Mouse (Mus musculus): Measurements from ENCODE around the gene Grik4. TPM values are rescaled to one million over a fixed set of nuclear protein-coding genes. Genes with fewer than 3 reads are reported as not detected.

The Grik4 gene
- polyA plus RNA-seq, 1 experiment, result 0.17 TPM

DNA sequence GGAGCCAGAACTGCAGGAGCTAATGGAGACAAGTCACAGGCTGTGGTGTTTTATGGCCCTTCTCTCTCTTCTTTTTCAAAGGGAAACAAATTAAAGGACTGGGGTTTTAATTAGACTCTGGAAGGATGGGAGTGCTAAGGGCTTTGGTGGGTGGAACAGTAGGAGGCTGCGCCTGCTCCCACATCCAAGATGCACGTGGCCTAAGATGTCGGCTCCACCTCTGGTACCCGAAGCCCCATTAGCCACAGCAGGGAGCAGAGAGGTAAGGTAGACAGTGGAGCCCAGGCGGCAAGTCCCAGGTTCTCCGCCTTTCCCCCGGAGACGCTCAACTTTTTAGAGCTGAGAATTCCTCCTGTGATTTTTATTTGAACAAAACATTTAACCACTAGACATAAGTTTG, 166.4 kb downstream of the Grik4 start:
- Histone ChIP-seq H3K27me3 (replicated peaks) (peaks cover 55% of the 10 kb centered on the region), H3K36me3 (replicated peaks; ENCODE audit: low read length) (no peaks in the 10 kb centered on the region), H3K9me3 (no peaks in the 10 kb centered on the region), H3K4me1 (no peaks in the 10 kb centered on the region), H3K4me3 (replicated peaks) (no peak overlapping the region)
- no peak for TF ChIP-seq FLI1 (IDR thresholded peaks at IDR 0.05; ENCODE audit: low read length)
- no peak for TF ChIP-seq GATA1 (IDR thresholded peaks at IDR 0.05; ENCODE audit: borderline replicate concordance, low read length)

DNA sequence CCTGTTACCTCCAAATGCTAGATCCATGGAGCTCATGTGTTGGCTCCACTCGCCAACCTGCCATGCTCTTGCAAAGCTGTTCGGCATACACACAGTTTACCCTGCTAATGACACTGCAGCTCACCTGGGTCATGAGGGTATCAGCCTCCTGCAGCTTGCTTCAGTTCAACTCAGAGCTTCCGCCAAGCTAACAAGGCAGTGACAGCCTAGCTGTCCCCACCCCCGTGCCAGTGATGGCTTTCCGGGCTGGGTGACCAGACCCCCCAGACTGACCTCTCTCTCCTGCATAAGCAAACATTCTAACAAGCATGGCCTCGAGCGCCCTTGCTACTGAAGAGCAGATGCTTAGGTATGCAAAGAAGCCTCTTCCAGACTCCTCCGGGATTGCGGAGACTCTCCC, 167.5 kb downstream of the Grik4 start:
- Histone ChIP-seq H3K27me3 (replicated peaks) (peaks cover 54% of the 10 kb centered on the region), H3K4me1 (no peaks in the 10 kb centered on the region), H3K36me3 (replicated peaks; ENCODE audit: low read length) (no peaks in the 10 kb centered on the region), H3K4me3 (replicated peaks) (no peak overlapping the region), H3K9me3 (no peaks in the 10 kb centered on the region)
- TF ChIP-seq GATA1 (IDR thresholded peaks at IDR 0.05; ENCODE audit: borderline replicate concordance, low read length), result no peak
- TF ChIP-seq FLI1 (IDR thresholded peaks at IDR 0.05; ENCODE audit: low read length), result no peak

DNA sequence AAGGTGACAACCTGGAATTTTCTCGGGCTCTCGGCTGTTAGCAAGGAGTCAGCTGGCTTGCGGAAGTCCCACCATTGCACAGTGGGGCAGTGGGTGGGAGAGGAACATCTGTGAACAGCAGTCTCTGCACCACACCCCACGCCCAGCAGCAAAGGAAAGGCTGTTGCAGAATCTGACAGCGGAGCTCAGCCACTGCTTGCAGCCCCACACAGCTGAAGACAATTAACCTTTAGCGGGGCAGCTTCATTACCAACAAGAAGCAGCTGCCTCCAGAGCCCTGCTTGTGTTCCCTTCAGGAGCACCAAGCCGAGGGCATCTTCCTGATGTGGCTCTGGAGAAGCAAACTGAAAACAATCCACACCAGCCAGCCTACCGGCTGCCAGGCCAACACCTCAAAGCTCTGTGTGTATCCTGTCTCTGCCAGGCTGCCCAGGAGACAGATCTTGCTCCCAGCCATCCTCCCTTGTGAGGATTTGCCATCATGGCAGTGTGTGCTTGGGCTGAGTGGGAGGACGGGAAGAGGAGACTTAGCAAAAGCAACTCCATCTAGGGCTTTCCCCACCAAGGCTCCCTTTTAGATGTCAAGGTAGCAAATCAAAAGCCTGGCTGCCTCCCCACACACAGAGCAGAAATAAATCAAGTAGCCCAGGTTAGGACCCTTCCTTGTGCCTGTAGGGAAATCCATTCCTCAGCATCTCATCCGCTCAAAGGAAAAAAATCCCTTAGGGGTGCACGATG, 179.3 kb downstream of the Grik4 start:
- H3K4me1 ChIP-seq, result no peaks in the 10 kb centered on the region
- TF ChIP-seq FLI1 (IDR thresholded peaks at IDR 0.05; ENCODE audit: low read length) (no peak), GATA1 (IDR thresholded peaks at IDR 0.05; ENCODE audit: borderline replicate concordance, low read length) (no peak)

DNA sequence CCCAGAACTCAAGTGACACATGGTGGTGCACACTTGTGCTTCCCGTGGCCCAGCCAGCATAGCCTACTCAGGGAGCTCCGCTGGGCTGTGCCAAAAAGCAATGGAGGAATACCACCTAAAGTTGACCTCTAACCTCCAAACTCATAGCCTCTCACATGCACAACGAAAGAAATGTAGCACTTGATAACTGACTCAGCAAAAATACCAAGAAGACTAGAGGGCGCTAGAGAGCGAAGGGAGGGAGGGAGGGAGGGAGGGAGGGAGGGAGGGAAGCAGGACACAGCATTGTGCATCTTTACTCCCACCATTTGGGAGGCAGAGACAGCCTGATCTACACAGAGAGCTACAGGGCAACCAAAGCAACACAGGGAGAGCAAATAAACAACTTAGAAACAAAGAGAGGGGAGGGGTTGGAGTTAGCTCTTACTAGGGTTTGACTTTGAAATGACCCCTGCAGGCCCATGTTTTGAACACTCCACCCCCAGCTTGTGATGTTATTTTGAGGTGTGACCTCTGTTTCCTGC, 185.5 kb downstream of the Grik4 start:
- H3K27me3 ChIP-seq (replicated peaks), result peaks cover 48% of the 10 kb centered on the region

More for the DNA sequence above, 179.3 kb downstream of the Grik4 start:
- H3K27me3 ChIP-seq (replicated peaks), result peaks cover 40% of the 10 kb centered on the region
- H3K36me3 ChIP-seq (replicated peaks; ENCODE audit: low read length), result no peaks in the 10 kb centered on the region
- no peak overlapping the region for H3K4me3 ChIP-seq (replicated peaks)
- H3K9me3 ChIP-seq, result no peaks in the 10 kb centered on the region

DNA sequence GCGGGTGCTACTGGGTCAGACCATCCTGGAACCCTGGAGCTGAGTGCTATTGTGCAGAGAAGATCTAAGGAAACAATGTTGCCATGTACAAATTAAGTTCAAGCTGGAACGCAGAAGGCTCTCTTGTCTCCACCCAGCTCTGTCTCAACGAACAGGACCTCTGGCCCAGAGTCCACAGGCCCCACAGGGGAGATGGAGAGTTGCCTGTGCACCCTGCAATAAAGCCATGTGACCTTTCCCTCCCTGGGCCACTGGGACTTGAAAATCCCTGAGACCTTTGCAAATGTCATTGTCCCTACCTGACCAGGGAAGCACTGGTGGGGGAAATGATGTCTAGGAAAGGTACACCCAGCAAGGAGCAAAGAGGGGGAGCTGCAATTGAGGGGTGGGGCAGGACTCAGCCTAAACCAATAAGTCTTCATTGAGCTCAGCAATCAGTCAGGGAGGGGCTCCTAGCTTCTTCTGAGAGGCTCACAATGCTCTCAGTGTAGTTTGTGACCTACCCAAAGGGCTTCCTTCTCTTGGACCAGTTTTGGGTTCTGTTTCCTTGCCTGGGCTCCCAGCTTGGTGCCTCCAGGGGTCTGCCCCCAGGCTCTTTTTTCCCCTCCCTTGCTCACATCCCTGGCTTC, 187.2 kb downstream of the Grik4 start:
- no peak overlapping the region for H3K4me3 ChIP-seq (replicated peaks)
- H3K4me1 ChIP-seq, result no peaks in the 10 kb centered on the region
- no peaks in the 10 kb centered on the region for H3K36me3 ChIP-seq (replicated peaks; ENCODE audit: low read length)
- TF ChIP-seq FLI1 (IDR thresholded peaks at IDR 0.05; ENCODE audit: low read length) (no peak), GATA1 (IDR thresholded peaks at IDR 0.05; ENCODE audit: borderline replicate concordance, low read length) (no peak)
- peaks cover 36% of the 10 kb centered on the region for H3K27me3 ChIP-seq (replicated peaks)
- H3K9me3 ChIP-seq, result no peaks in the 10 kb centered on the region

More for the DNA sequence above, 185.5 kb downstream of the Grik4 start:
- Histone ChIP-seq H3K9me3 (no peaks in the 10 kb centered on the region), H3K4me3 (replicated peaks) (no peak overlapping the region), H3K36me3 (replicated peaks; ENCODE audit: low read length) (no peaks in the 10 kb centered on the region), H3K4me1 (no peaks in the 10 kb centered on the region)
- TF ChIP-seq FLI1 (IDR thresholded peaks at IDR 0.05; ENCODE audit: low read length) (no peak), GATA1 (IDR thresholded peaks at IDR 0.05; ENCODE audit: borderline replicate concordance, low read length) (no peak)

DNA sequence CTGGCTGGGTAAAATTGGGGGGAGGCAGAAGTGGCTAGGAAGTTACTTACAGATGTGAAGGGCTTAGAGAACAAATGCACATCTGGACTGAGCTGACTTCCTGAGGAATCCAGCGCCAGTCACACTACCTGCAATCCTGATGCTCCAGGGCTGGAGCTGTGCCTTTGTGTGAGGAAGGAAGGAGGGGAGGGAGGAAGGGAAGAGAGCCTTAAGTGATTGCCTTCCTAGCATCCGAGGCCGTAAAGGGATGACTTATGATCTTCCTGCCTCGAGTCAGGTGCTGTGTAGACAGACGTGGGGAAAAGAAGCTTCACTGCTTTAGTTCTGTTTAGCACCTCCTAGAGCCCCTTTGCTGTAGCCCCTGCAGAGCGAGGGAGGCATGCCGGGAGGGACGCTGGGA, 189.6 kb downstream of the Grik4 start:
- Histone ChIP-seq H3K9me3 (no peaks in the 10 kb centered on the region), H3K4me1 (no peaks in the 10 kb centered on the region), H3K4me3 (replicated peaks) (no peak overlapping the region), H3K36me3 (replicated peaks; ENCODE audit: low read length) (no peaks in the 10 kb centered on the region), H3K27me3 (replicated peaks) (peaks cover 27% of the 10 kb centered on the region)
- TF ChIP-seq GATA1 (IDR thresholded peaks at IDR 0.05; ENCODE audit: borderline replicate concordance, low read length), result no peak
- no peak for TF ChIP-seq FLI1 (IDR thresholded peaks at IDR 0.05; ENCODE audit: low read length)

DNA sequence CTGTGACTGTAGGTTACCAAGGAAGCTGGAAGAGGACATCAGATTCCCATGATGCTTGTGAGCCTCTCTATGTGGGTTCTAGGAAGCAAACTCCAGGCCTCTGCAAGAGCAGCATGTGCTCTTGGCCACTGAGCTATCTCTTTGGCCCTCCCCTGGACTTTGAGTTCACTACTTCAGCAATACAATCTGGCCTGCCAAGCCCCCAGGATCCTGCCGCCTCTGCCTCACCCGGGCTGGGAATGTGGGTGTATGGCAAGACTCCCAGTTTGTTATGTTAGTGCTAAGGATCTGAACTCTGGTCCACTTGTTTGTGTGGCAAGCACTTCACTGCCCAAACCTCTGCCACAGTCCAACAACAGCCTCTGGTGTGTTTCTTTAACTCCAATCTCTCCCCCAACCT, 193.1 kb downstream of the Grik4 start:
- Histone ChIP-seq H3K4me1 (no peaks in the 10 kb centered on the region), H3K36me3 (replicated peaks; ENCODE audit: low read length) (no peaks in the 10 kb centered on the region), H3K9me3 (peaks cover 3% of the 10 kb centered on the region; the same call in 1 of the 2 replicates), H3K4me3 (replicated peaks) (no peak overlapping the region), H3K27me3 (replicated peaks) (peaks cover 19% of the 10 kb centered on the region)
- TF ChIP-seq GATA1 (IDR thresholded peaks at IDR 0.05; ENCODE audit: borderline replicate concordance, low read length) (no peak), FLI1 (IDR thresholded peaks at IDR 0.05; ENCODE audit: low read length) (no peak)

DNA sequence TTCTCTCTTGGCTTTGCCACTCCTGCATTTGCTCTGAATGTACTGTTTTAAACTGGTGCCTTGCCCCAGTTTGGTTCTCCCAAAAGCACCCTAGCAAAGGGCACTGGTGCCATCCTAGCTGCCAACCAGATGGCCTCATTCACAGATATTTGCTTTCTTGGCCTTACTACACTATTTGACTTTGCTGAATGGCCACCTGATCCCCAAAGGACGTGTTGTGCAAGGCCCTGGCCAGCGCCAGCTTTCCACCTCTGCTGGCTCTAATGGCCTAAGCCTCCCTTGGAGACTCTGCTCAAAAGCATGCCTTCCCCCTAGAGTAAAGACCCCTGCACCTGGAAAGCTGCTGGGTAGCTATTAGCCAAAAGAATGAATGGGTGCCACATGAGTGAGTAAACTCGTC, 194.1 kb downstream of the Grik4 start:
- H3K4me3 ChIP-seq (replicated peaks), result no peak overlapping the region
- TF ChIP-seq GATA1 (IDR thresholded peaks at IDR 0.05; ENCODE audit: borderline replicate concordance, low read length), result no peak
- no peak for TF ChIP-seq FLI1 (IDR thresholded peaks at IDR 0.05; ENCODE audit: low read length)
- peaks cover 3% of the 10 kb centered on the region; the same call in 1 of the 2 replicates for H3K9me3 ChIP-seq
- no peaks in the 10 kb centered on the region for H3K4me1 ChIP-seq
- H3K27me3 ChIP-seq (replicated peaks), result peaks cover 14% of the 10 kb centered on the region
- H3K36me3 ChIP-seq (replicated peaks; ENCODE audit: low read length), result no peaks in the 10 kb centered on the region

DNA sequence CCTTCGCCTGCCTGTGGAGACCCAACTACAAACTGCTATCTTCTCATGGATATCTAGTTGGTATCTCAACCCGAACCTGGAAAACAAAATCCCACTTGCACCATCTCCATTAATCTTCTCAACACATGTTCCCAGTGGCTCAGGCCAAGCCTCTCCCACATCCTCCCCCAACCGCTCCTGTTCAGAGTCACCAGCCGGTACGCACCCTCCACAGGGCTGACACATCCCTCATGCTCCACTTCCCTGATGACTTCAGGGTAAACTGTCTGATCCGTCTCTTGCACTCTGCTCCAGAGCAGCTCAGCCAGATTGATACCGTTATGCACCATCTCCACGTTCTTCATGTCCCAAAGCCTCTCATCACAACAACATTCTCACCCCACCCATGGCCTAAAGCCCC, 198.3 kb downstream of the Grik4 start:
- H3K27me3 ChIP-seq (replicated peaks), result peaks cover 4% of the 10 kb centered on the region
- peaks cover 3% of the 10 kb centered on the region; the same call in 1 of the 2 replicates for H3K9me3 ChIP-seq
- H3K4me1 ChIP-seq, result no peaks in the 10 kb centered on the region
- H3K4me3 ChIP-seq (replicated peaks), result no peak overlapping the region
- TF ChIP-seq GATA1 (IDR thresholded peaks at IDR 0.05; ENCODE audit: borderline replicate concordance, low read length) (no peak), FLI1 (IDR thresholded peaks at IDR 0.05; ENCODE audit: low read length) (no peak)
- H3K36me3 ChIP-seq (replicated peaks; ENCODE audit: low read length), result no peaks in the 10 kb centered on the region

DNA sequence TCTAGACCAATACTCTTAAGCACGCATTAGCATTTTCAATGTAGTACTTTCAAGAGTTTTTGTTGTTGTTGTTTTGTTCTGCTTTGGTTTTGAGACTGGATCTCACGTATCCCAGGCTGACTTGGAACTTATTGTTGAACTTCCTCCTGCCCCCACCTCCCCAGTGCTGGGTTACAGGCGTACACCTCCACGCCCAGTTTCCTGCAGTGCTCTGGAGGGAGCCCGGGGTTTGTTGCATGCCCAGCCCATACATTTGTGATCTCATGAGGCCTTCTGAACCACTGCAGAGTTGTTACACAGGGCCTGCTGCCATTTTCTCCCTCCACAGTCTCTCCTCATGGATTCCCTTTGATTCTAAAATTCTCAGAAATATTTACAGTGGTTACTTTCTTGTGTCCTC, 201.9 kb downstream of the Grik4 start:
- no peak for TF ChIP-seq GATA1 (IDR thresholded peaks at IDR 0.05; ENCODE audit: borderline replicate concordance, low read length)
- TF ChIP-seq FLI1 (IDR thresholded peaks at IDR 0.05; ENCODE audit: low read length), result no peak
- Histone ChIP-seq H3K4me3 (replicated peaks) (no peak overlapping the region), H3K27me3 (replicated peaks) (peaks cover 3% of the 10 kb centered on the region), H3K9me3 (no peaks in the 10 kb centered on the region), H3K36me3 (replicated peaks; ENCODE audit: low read length) (no peaks in the 10 kb centered on the region), H3K4me1 (no peaks in the 10 kb centered on the region)
